Mouse (Mus musculus): ENCODE measurements around the gene Trim80.

GRCm38 (mm10) chr11:115450176-115450575, 9.8 kb downstream of the Trim80 start:
- TF ChIP-seq CTCF (IDR thresholded peaks at IDR 0.05; ENCODE audit: low read depth, low read length) (no peak), POLR2A (IDR thresholded peaks at IDR 0.05; ENCODE audit: borderline replicate concordance, low read depth, low read length) (no peak)
